Mouse (Mus musculus) myocyte (in vitro differentiated cells): Measurements from ENCODE around the gene Sez6l. TPM values are rescaled to one million over a fixed set of nuclear protein-coding genes. Genes with fewer than 3 reads are reported as not detected.

ENCODE experiments used
- H3K27me3 ChIP-seq: one replicate; pipeline ENCODE4 v1.6.1; 2011; ENCODE audit not compliant: control insufficient read depth, insufficient read depth, insufficient read length
- H3K36me3 ChIP-seq: one replicate; pipeline ENCODE4 v1.6.1; 2011; ENCODE audit not compliant: control insufficient read depth, insufficient read depth
- H3K4me2 ChIP-seq: one replicate; pipeline ENCODE4 v1.6.1; 2011; ENCODE audit warnings: low read depth, control low read depth
- H3K4me3 ChIP-seq: one replicate; pipeline ENCODE4 v1.5.1; 2011; ENCODE audit warnings: mild to moderate bottlenecking, control low read depth, moderate library complexity
- H3K79me2 ChIP-seq: one replicate; pipeline ENCODE4 v1.6.1; 2011; ENCODE audit not compliant: control insufficient read depth, insufficient read depth
- H3ac ChIP-seq: one replicate; pipeline ENCODE4 v1.6.1; 2011; ENCODE audit not compliant: control insufficient read depth, insufficient read length
- CEBPB ChIP-seq: IDR thresholded peaks from 2 replicates; pipeline ENCODE4 v1.6.1; 2011; ENCODE audit warnings: mild to moderate bottlenecking, moderate library complexity; ENCODE audit not compliant: poor library complexity, insufficient read depth, severe bottlenecking
- E2F4 ChIP-seq: IDR thresholded peaks from one replicate; pipeline ENCODE4 v1.6.1; 2011; ENCODE audit warnings: mild to moderate bottlenecking, control low read depth, moderate library complexity; ENCODE audit not compliant: insufficient read depth
- MAX ChIP-seq: IDR thresholded peaks from one replicate; pipeline ENCODE4 v1.6.1; 2011; ENCODE audit warnings: low read depth, mild to moderate bottlenecking, control low read depth
- MYOD1 ChIP-seq, 3 experiments: IDR thresholded peaks; one replicate each; pipeline ENCODE4 v1.6.1; 2011; ENCODE audit warnings: control low read depth in 2 of 3, low read depth in 2 of 3, mild to moderate bottlenecking in 2 of 3, moderate library complexity in 1 of 3; ENCODE audit not compliant: insufficient read length in 2 of 3, control insufficient read depth in 1 of 3
- MYOG ChIP-seq, 3 experiments: IDR thresholded peaks; one replicate each; pipeline ENCODE4 v1.6.1; 2011; ENCODE audit warnings: control low read depth in 2 of 3, low read depth in 2 of 3, mild to moderate bottlenecking in 2 of 3; ENCODE audit not compliant: insufficient read length in 2 of 3, control insufficient read depth in 1 of 3, insufficient read depth in 1 of 3
- POLR2A ChIP-seq: IDR thresholded peaks from one replicate; pipeline ENCODE4 v1.6.1; 2011; ENCODE audit warnings: low read depth, mild to moderate bottlenecking, control low read depth, moderate library complexity; ENCODE audit not compliant: insufficient read length
- POLR2AphosphoS2 ChIP-seq: IDR thresholded peaks from one replicate; pipeline ENCODE4 v1.6.1; 2011; ENCODE audit warnings: low read depth, control low read depth; ENCODE audit not compliant: insufficient read length
- REST ChIP-seq: IDR thresholded peaks from one replicate; pipeline ENCODE4 v1.6.1; 2011; ENCODE audit warnings: mild to moderate bottlenecking, control low read depth, moderate library complexity; ENCODE audit not compliant: insufficient read depth, insufficient read length
- SRF ChIP-seq: IDR thresholded peaks from one replicate; pipeline ENCODE4 v1.6.1; 2011; ENCODE audit warnings: low read depth; ENCODE audit not compliant: control insufficient read depth, insufficient read length
- TCF12 ChIP-seq: IDR thresholded peaks from one replicate; pipeline ENCODE4 v1.6.1; 2011; ENCODE audit warnings: mild to moderate bottlenecking, control low read depth; ENCODE audit not compliant: poor library complexity, insufficient read depth, severe bottlenecking
- TCF3 ChIP-seq: IDR thresholded peaks from one replicate; pipeline ENCODE4 v1.6.1; 2011; ENCODE audit warnings: low read depth, control low read depth; ENCODE audit not compliant: insufficient read length
- USF1 ChIP-seq: IDR thresholded peaks from one replicate; pipeline ENCODE4 v1.6.1; 2011; ENCODE audit warnings: low read depth, mild to moderate bottlenecking, control low read depth, moderate library complexity
- polyA plus RNA-seq: library from polyadenylated mRNA; unstranded; fragments of >200 nt; fragmentation: generic; extraction: Trizol; gene quantifications from one replicate; pipeline ENCODE4 v1.2.1, GENCODE M21; 2012; ENCODE audit warnings: missing spikeins

Gene Sez6l
- polyA plus RNA-seq, 1 experiment = not detected

GRCm38 (mm10) chr5:112595701-112596632 lies 19.0 kb upstream of the Sez6l start:
- Histone ChIP-seq H3K79me2 (no peaks in the 10 kb centered on the region), H3K4me2 (no peak overlapping the region), H3K4me3 (no peak overlapping the region), H3K27me3 (no peaks in the 10 kb centered on the region), H3ac (no peak overlapping the region), H3K36me3 (no peaks in the 10 kb centered on the region)
- no peak for TF ChIP-seq CEBPB
- TF ChIP-seq TCF3 = no peak
- no peak for TF ChIP-seq MYOD1 (IDR thresholded peaks at IDR 0.05; ENCODE audit: control insufficient read depth in 1 of 3, insufficient read length in 2 of 3, low read depth in 2 of 3)
- no peak for TF ChIP-seq SRF
- TF ChIP-seq MAX = no peak
- no peak for TF ChIP-seq USF1
- TF ChIP-seq E2F4 = no peak
- no peak for TF ChIP-seq POLR2AphosphoS2
- TF ChIP-seq REST = no peak
- TF ChIP-seq TCF12 = no peak
- TF ChIP-seq POLR2A = no peak
- TF ChIP-seq MYOG (IDR thresholded peaks at IDR 0.05; ENCODE audit: control insufficient read depth in 1 of 3, insufficient read depth in 1 of 3, insufficient read length in 2 of 3, low read depth in 2 of 3) = no peak

GRCm38 (mm10) chr5:112591706-112592105 lies 14.7 kb upstream of the Sez6l start:
- H3K4me3 ChIP-seq = no peak overlapping the region
- H3ac ChIP-seq = no peak overlapping the region
- no peaks in the 10 kb centered on the region for H3K27me3 ChIP-seq
- no peak overlapping the region for H3K4me2 ChIP-seq
- no peaks in the 10 kb centered on the region for H3K79me2 ChIP-seq
- TF ChIP-seq POLR2A (no peak), E2F4 (no peak), MYOD1 (IDR thresholded peaks at IDR 0.05; ENCODE audit: control insufficient read depth in 1 of 3, insufficient read length in 2 of 3, low read depth in 2 of 3) (no peak), TCF12 (no peak), TCF3 (no peak), MAX (no peak), REST (no peak), MYOG (IDR thresholded peaks at IDR 0.05; ENCODE audit: control insufficient read depth in 1 of 3, insufficient read depth in 1 of 3, insufficient read length in 2 of 3, low read depth in 2 of 3) (no peak), POLR2AphosphoS2 (no peak), SRF (no peak), CEBPB (no peak), USF1 (no peak)
- H3K36me3 ChIP-seq = no peaks in the 10 kb centered on the region

GRCm38 (mm10) chr5:112586071-112586470 lies 9.1 kb upstream of the Sez6l start:
- no peaks in the 10 kb centered on the region for H3K36me3 ChIP-seq
- H3K79me2 ChIP-seq = no peaks in the 10 kb centered on the region
- TF ChIP-seq POLR2AphosphoS2 = no peak
- TF ChIP-seq USF1 = no peak
- TF ChIP-seq CEBPB = no peak
- TF ChIP-seq MYOD1 (IDR thresholded peaks at IDR 0.05; ENCODE audit: control insufficient read depth in 1 of 3, insufficient read length in 2 of 3, low read depth in 2 of 3) = no peak
- no peak for TF ChIP-seq E2F4
- no peak for TF ChIP-seq TCF3
- no peak for TF ChIP-seq MAX
- TF ChIP-seq REST = no peak
- no peak for TF ChIP-seq MYOG (IDR thresholded peaks at IDR 0.05; ENCODE audit: control insufficient read depth in 1 of 3, insufficient read depth in 1 of 3, insufficient read length in 2 of 3, low read depth in 2 of 3)
- no peak for TF ChIP-seq SRF
- TF ChIP-seq TCF12 = no peak
- no peak for TF ChIP-seq POLR2A
- H3K4me2 ChIP-seq = no peak overlapping the region
- no peak overlapping the region for H3K4me3 ChIP-seq
- no peak overlapping the region for H3ac ChIP-seq
- peaks cover 11% of the 10 kb centered on the region for H3K27me3 ChIP-seq

- H3K4me2 ChIP-seq = no peak overlapping the region
- TF ChIP-seq TCF3 (no peak), SRF (no peak), POLR2AphosphoS2 (no peak), POLR2A (no peak), MAX (no peak), CEBPB (no peak), REST (no peak), TCF12 (no peak), MYOG (IDR thresholded peaks at IDR 0.05; ENCODE audit: control insufficient read depth in 1 of 3, insufficient read depth in 1 of 3, insufficient read length in 2 of 3, low read depth in 2 of 3) (no peak), MYOD1 (IDR thresholded peaks at IDR 0.05; ENCODE audit: control insufficient read depth in 1 of 3, insufficient read length in 2 of 3, low read depth in 2 of 3) (no peak), USF1 (no peak)
Observed at GRCm38 (mm10) chr5:112584155-112584769, 7.3 kb upstream of the Sez6l start.

More at GRCm38 (mm10) chr5:112584155-112584769, 7.3 kb upstream of the Sez6l start:
- Histone ChIP-seq H3K79me2 (no peaks in the 10 kb centered on the region), H3K36me3 (no peaks in the 10 kb centered on the region), H3K4me3 (no peak overlapping the region), H3K27me3 (peaks cover 11% of the 10 kb centered on the region), H3ac (no peak overlapping the region)
